Mouse (Mus musculus) kidney, adult 8-10 months (tissue): Measurements from ENCODE around the gene 2010111I01Rik.

Experiments used
- DNase-seq, 2 experiments: peaks; one replicate each; pipeline ENCODE4 v3.0.0; 2022

The 2010111I01Rik gene

GRCm38 (mm10) chr13:63031244-63031643 is 66.6 kb downstream of the 2010111I01Rik start:
- no peak for DNase-seq

- no peak for DNase-seq
Observed at GRCm38 (mm10) chr13:63032304-63032830, 67.7 kb downstream of the 2010111I01Rik start.

- DNase-seq = no peak
Observed at GRCm38 (mm10) chr13:63032958-63033357, 68.3 kb downstream of the 2010111I01Rik start.

GRCm38 (mm10) chr13:63033364-63033763 is 68.7 kb downstream of the 2010111I01Rik start:
- DNase-seq = no peak

GRCm38 (mm10) chr13:63034666-63035065 is 70.0 kb downstream of the 2010111I01Rik start:
- DNase-seq = no peak

- DNase-seq = no peak
Observed at GRCm38 (mm10) chr13:63037906-63038305, 73.2 kb downstream of the 2010111I01Rik start.

- DNase-seq = no peak
Observed at GRCm38 (mm10) chr13:63038415-63038814, 73.7 kb downstream of the 2010111I01Rik start.

GRCm38 (mm10) chr13:63038871-63039270 is 74.2 kb downstream of the 2010111I01Rik start:
- DNase-seq = no peak

- DNase-seq = no peak
Observed at GRCm38 (mm10) chr13:63039326-63039725, 74.6 kb downstream of the 2010111I01Rik start.

GRCm38 (mm10) chr13:63039848-63040247 is 75.2 kb downstream of the 2010111I01Rik start:
- no peak for DNase-seq

GRCm38 (mm10) chr13:63045504-63046205 is 81.0 kb downstream of the 2010111I01Rik start:
- peak in 1 of 2 experiments; percentile 22 for DNase-seq

- peak; percentile 71 to 82 for DNase-seq
Observed at GRCm38 (mm10) chr13:63046206-63047020, 81.7 kb downstream of the 2010111I01Rik start.

GRCm38 (mm10) chr13:63063706-63064105 is 99.0 kb downstream of the 2010111I01Rik start:
- DNase-seq = no peak

GRCm38 (mm10) chr13:63066607-63067006 is 101.9 kb downstream of the 2010111I01Rik start:
- no peak for DNase-seq

GRCm38 (mm10) chr13:63068371-63069136 is 103.9 kb downstream of the 2010111I01Rik start:
- DNase-seq = no peak

- DNase-seq = peak; percentile 38 to 43
Observed at GRCm38 (mm10) chr13:63071874-63072273, 107.2 kb downstream of the 2010111I01Rik start.

- DNase-seq = no peak
Observed at GRCm38 (mm10) chr13:63072376-63072775, 107.7 kb downstream of the 2010111I01Rik start.

- no peak for DNase-seq
Observed at GRCm38 (mm10) chr13:63073911-63074675, 109.4 kb downstream of the 2010111I01Rik start.

GRCm38 (mm10) chr13:63074676-63074991 is 109.9 kb downstream of the 2010111I01Rik start:
- DNase-seq = no peak

- no peak for DNase-seq
Observed at GRCm38 (mm10) chr13:63075331-63075855, 110.7 kb downstream of the 2010111I01Rik start.

GRCm38 (mm10) chr13:63080191-63080590 is 115.5 kb downstream of the 2010111I01Rik start:
- no peak for DNase-seq

- DNase-seq = no peak
Observed at GRCm38 (mm10) chr13:63080823-63081222, 116.1 kb downstream of the 2010111I01Rik start.
